Mouse (Mus musculus) C2C12 (cell line): ENCODE data around the gene Dnah11.

Source experiments
- CEBPB ChIP-seq: IDR thresholded peaks from one replicate; pipeline ENCODE4 v1.6.1; 2011; ENCODE audit warnings: low read depth, mild to moderate bottlenecking, control low read depth, moderate library complexity
- CTCF ChIP-seq: IDR thresholded peaks from one replicate; pipeline ENCODE4 v1.5.1; 2011; ENCODE audit not compliant: control insufficient read depth, insufficient read depth, insufficient read length
- MAX ChIP-seq: IDR thresholded peaks from one replicate; pipeline ENCODE4 v1.6.1; 2011; ENCODE audit warnings: mild to moderate bottlenecking, control low read depth

DNA sequence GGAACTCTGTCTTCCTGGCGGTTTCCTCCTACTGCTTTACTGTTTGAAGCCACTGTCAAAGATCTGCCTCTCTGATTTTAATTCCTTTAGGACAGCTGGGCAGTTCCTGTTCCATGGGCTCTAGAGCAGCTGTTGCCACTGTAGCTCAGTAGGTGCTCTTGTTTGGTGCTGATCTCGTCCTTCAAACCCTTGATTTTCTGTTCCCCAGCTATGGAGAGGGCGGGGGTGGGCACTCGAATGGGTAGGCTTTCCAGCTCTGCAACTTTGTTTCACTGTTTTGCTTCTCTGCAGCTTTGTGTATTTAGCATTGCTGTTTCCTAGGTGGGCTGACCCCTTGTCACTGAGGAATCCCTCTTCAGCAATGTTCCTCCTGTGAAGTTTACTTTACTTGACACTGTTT is 34.1 kb downstream of the Dnah11 start:
- no peak for TF ChIP-seq CTCF
- TF ChIP-seq MAX: no peak
- TF ChIP-seq CEBPB: no peak
